ENCODE assay signal across 8 mouse cellular contexts in genomic region chr2:35336388-35337280, GRCm38 (mm10). TPM values are rescaled to one million over a fixed set of nuclear protein-coding genes. Genes with fewer than 3 reads are reported as not detected.
A peak's percentile ranks its signal among the peaks of the same experiment; 100 is the strongest.
DNase-seq lines count a peak whose midpoint lies in the region; ATAC-seq and TF ChIP-seq lines count a peak whose summit lies in the region.

Gene Stom (minus strand): TSS chr2:35336976.

- peak within 1 kb of the TSS; percentile 95 for H3K4me2 ChIP-seq in forebrain, embryonic 16.5 days (ENCODE audit: low read length)
- peak within 1 kb of the TSS; percentile 98 for H3K4me2 ChIP-seq in lung, embryonic 14.5 days

- DNase-seq in G1E (ENCODE audit: low spot score) = peak; percentile 94
- peak; percentile 99 for DNase-seq in cerebellum, adult 18-20 months
- DNase-seq in heart, postnatal 36 days = peak; percentile 100
- peak; percentile 97 to 98 for DNase-seq in layer of hippocampus, adult 2 months (ENCODE audit: low spot score in 2 of 2)
- peak; percentile 100 for DNase-seq in lung, embryonic 14.5 days
- DNase-seq in thymus, adult 2 months = peak; percentile 100

- peak within 1 kb of the TSS; percentile 73 for H3K4me3 ChIP-seq in G1E (ENCODE audit: low read depth, low read length)
- peak within 1 kb of the TSS; percentile 71 for H3K4me3 ChIP-seq in forebrain, embryonic 16.5 days (replicated peaks; ENCODE audit: low read length)
- peak within 1 kb of the TSS; percentile 62 for H3K4me3 ChIP-seq in layer of hippocampus, adult 2 months
- H3K4me3 ChIP-seq in lung, embryonic 14.5 days (ENCODE audit: low read depth, low read length) = peak within 1 kb of the TSS; percentile 71
- peak within 1 kb of the TSS; percentile 51 for H3K4me3 ChIP-seq in olfactory bulb, adult 2 months (ENCODE audit: insufficient read depth, low read depth, low read length)
- H3K4me3 ChIP-seq in thymus, adult 2 months (ENCODE audit: control insufficient read depth, insufficient read depth, low read length) = peak within 1 kb of the TSS; percentile 61

- TF ChIP-seq CTCF in G1E (IDR thresholded peaks at IDR 0.05; ENCODE audit: low read depth, low read length) = no peak
- TF ChIP-seq CTCF in layer of hippocampus, adult 2 months (conservative IDR thresholded peaks at IDR 0.05) = 0 out of 2 replicates have a peak, but pooled peaks have one; percentile 6
- 0 out of 2 replicates have a peak, but pooled peaks have one; percentile 1 for TF ChIP-seq CTCF in lung, embryonic 14.5 days (IDR thresholded peaks at IDR 0.05; ENCODE audit: low read depth)
- no peak for TF ChIP-seq CTCF in olfactory bulb, adult 2 months (IDR thresholded peaks at IDR 0.05; ENCODE audit: insufficient read depth, low read depth, low read length)
- TF ChIP-seq CTCF in thymus, adult 2 months (IDR thresholded peaks at IDR 0.05; ENCODE audit: borderline replicate concordance, control insufficient read depth, extremely low read depth, insufficient read depth, low read length, poor library complexity) = peak; percentile 21; the same call in 1 of the 2 replicates

- peak; percentile 97 for ATAC-seq in G1E (ENCODE audit: extremely low read depth, insufficient number of reproducible peaks, low FRiP score, poor library complexity, severe bottlenecking)
- ATAC-seq in forebrain, embryonic 16.5 days = peak; percentile 99
- ATAC-seq in lung, embryonic 14.5 days (ENCODE audit: insufficient read depth) = peak; percentile 99

- peaks cover 1% of the 10 kb centered on the region; the same call in 1 of the 2 replicates for H3K27me3 ChIP-seq in G1E (ENCODE audit: insufficient read depth, low read length)
- no peaks in the 10 kb centered on the region for H3K27me3 ChIP-seq in forebrain, embryonic 16.5 days (replicated peaks; ENCODE audit: control insufficient read depth, insufficient read depth, low read length)
- H3K27me3 ChIP-seq in lung, embryonic 14.5 days (ENCODE audit: insufficient read depth, low read length) = 0 out of 2 replicates have a peak, but pooled peaks cover 3% of the 10 kb centered on the region
- no peaks in the 10 kb centered on the region for H3K27me3 ChIP-seq in thymus, adult 2 months (ENCODE audit: control insufficient read depth, insufficient read depth, low read length)

- peaks cover 2% of the 10 kb centered on the region for H3K36me3 ChIP-seq in G1E (replicated peaks)
- H3K36me3 ChIP-seq in forebrain, embryonic 16.5 days (ENCODE audit: control insufficient read depth, insufficient read depth) = no peaks in the 10 kb centered on the region
- no peaks in the 10 kb centered on the region for H3K36me3 ChIP-seq in lung, embryonic 14.5 days (ENCODE audit: insufficient read depth)
- H3K36me3 ChIP-seq in thymus, adult 2 months (ENCODE audit: control insufficient read depth, insufficient read depth, low read length) = no peaks in the 10 kb centered on the region

- no peaks in the 10 kb centered on the region for H3K9me3 ChIP-seq in G1E (replicated peaks)
- H3K9me3 ChIP-seq in forebrain, embryonic 16.5 days (ENCODE audit: control insufficient read depth, low read length) = no peaks in the 10 kb centered on the region
- no peaks in the 10 kb centered on the region for H3K9me3 ChIP-seq in lung, embryonic 14.5 days (ENCODE audit: low read depth, low read length)

- intact Hi-C loops in heart, postnatal 36 days (cut with DNase I) = loop anchor here (2.0 kb wide), 1 partner anchor 14 kb away; no protein-coding TSS in a partner anchor

- H3K4me1 ChIP-seq in G1E (ENCODE audit: insufficient read depth, low read depth, low read length) = peaks cover 48% of the 10 kb centered on the region
- H3K4me1 ChIP-seq in forebrain, embryonic 16.5 days (replicated peaks; ENCODE audit: control insufficient read depth, insufficient read depth, low read length) = peaks cover 6% of the 10 kb centered on the region; the same call in 1 of the 2 replicates
- no peaks in the 10 kb centered on the region for H3K4me1 ChIP-seq in lung, embryonic 14.5 days (ENCODE audit: insufficient read depth)
- peaks cover 10% of the 10 kb centered on the region for H3K4me1 ChIP-seq in olfactory bulb, adult 2 months (ENCODE audit: control insufficient read depth, insufficient read depth, low read length)
- H3K4me1 ChIP-seq in thymus, adult 2 months (replicated peaks; ENCODE audit: control insufficient read depth, insufficient read depth, low read length) = peaks cover 9% of the 10 kb centered on the region

- peak; percentile 22; the same call in 1 of the 2 replicates for TF ChIP-seq POLR2A in olfactory bulb, adult 2 months (IDR thresholded peaks at IDR 0.05; ENCODE audit: insufficient read depth, low read depth, low read length)
- peak; percentile 35; the same call in 1 of the 2 replicates for TF ChIP-seq POLR2A in thymus, adult 2 months (IDR thresholded peaks at IDR 0.05; ENCODE audit: control insufficient read depth, extremely low read depth, insufficient read depth, low read length, poor library complexity)

- H3K27ac ChIP-seq in forebrain, embryonic 16.5 days (ENCODE audit: low read length) = peak within 1 kb of the TSS; percentile 23; the same call in 1 of the 2 replicates
- H3K27ac ChIP-seq in layer of hippocampus, adult 2 months = peak within 1 kb of the TSS; percentile 75
- H3K27ac ChIP-seq in lung, embryonic 14.5 days (ENCODE audit: low read depth) = peak within 1 kb of the TSS; percentile 88
- H3K27ac ChIP-seq in olfactory bulb, adult 2 months (ENCODE audit: insufficient read depth, low read depth, low read length) = 0 out of 2 replicates have a peak within 1 kb of the TSS, but pooled peaks have one; percentile 23
- peak within 1 kb of the TSS; percentile 52 for H3K27ac ChIP-seq in thymus, adult 2 months (ENCODE audit: control insufficient read depth, insufficient read depth, low read length)

- under 1% methylated on average over 45 of the region's 45 CpGs for WGBS in forebrain, embryonic 16.5 days
- under 1% methylated on average over 45 of the region's 45 CpGs for WGBS in lung, embryonic 14.5 days
- under 1% methylated on average over 45 of the region's 45 CpGs for WGBS in olfactory bulb, adult 2 months
- WGBS in thymus, adult 2 months = 1% methylated on average over 45 of the region's 45 CpGs

- H3K9ac ChIP-seq in forebrain, embryonic 16.5 days (replicated peaks; ENCODE audit: low read depth, low read length) = peak within 1 kb of the TSS; percentile 66
- peak within 1 kb of the TSS; percentile 82 for H3K9ac ChIP-seq in lung, embryonic 14.5 days

RNA-seq across cellular contexts. Expression of gene Stom, which starts in this region (rescaled TPM):
- total RNA-seq in G1E (2014; fragmentation: Nextera tagmentation) = 11.1 and 51.4 TPM in 2 replicates
- total RNA-seq in G1E (2017) = 12.3 and 13.7 TPM in 2 replicates
- polyA plus RNA-seq in G1E (2012) = 3.1 and 3.4 TPM in 2 replicates
- polyA plus RNA-seq in forebrain, embryonic 16.5 days (2015; fragmentation: Nextera tagmentation; extraction: Ambion mirVana) = 10.8 and 11.1 TPM in 2 replicates
- total RNA-seq in heart, postnatal 36 days (2021) = 10 to 100 TPM; 79.9 to 88.4 TPM
- total RNA-seq in layer of hippocampus, adult 2 months (2021) = 1 to 10 TPM; 6.0 to 7.9 TPM
- polyA plus RNA-seq in lung, embryonic 14.5 days (2014; fragmentation: Nextera tagmentation; extraction: Ambion mirVana) = 30.6 and 33.3 TPM in 2 replicates
- not detected in 2 replicates for polyA plus RNA-seq in olfactory bulb, adult 2 months (2012; ENCODE audit: insufficient read depth, insufficient read length, low replicate concordance, missing spikeins)
- 18.8 and 19.4 TPM in 2 replicates for polyA plus RNA-seq in thymus, adult 2 months (2012; rRNA removed)

Comparison
In these comparisons a context has a peak if more than half of its experiments do, and no peak if none do; other contexts are left out.
1. Peak in every context shown above with its lines: DNase-seq, ATAC-seq, H3K4me3 ChIP-seq and H3K27ac ChIP-seq.
2. CTCF ChIP-seq: peak in layer of hippocampus, adult 2 months (single experiment), lung, embryonic 14.5 days (single experiment) and thymus, adult 2 months (single experiment); none in G1E (single experiment) and olfactory bulb, adult 2 months (single experiment).
3. H3K27ac ChIP-seq: peak in every context shown above with its lines; median percentile 88 in lung, embryonic 14.5 days; 75 in layer of hippocampus, adult 2 months; 52 in thymus, adult 2 months; 23 in forebrain, embryonic 16.5 days; 23 in olfactory bulb, adult 2 months.